Mouse (Mus musculus): Measurements from ENCODE around the gene Ppp1r14c. TPM values are rescaled to one million over a fixed set of nuclear protein-coding genes. Genes with fewer than 3 reads are reported as not detected.
A peak's percentile ranks its signal among the peaks of the same experiment; 100 is the strongest.

The Ppp1r14c gene
- polyA plus RNA-seq (2014; fragmentation: Nextera tagmentation; extraction: Ambion mirVana) = 2.2 and 2.6 TPM in 2 replicates

- peak; percentile 86 for ATAC-seq (replicated peaks; ENCODE audit: low FRiP score, low TSS enrichment, low read depth)
- peak within 1 kb of the TSS; percentile 95 for H3K4me2 ChIP-seq (ENCODE audit: low read length)
- H3K9ac ChIP-seq (ENCODE audit: low read length) = 0 out of 2 replicates have a peak within 1 kb of the TSS, but pooled peaks have one; percentile 3
- no peaks in the 10 kb centered on the region for H3K9me3 ChIP-seq (ENCODE audit: control insufficient read depth, low read length)
- DNase-seq (ENCODE audit: low spot score) = peak; percentile 76
- H3K4me1 ChIP-seq (replicated peaks; ENCODE audit: control insufficient read depth, insufficient read depth, low read length) = no peaks in the 10 kb centered on the region
- H3K36me3 ChIP-seq (ENCODE audit: control insufficient read depth, insufficient read depth, low read length) = no peaks in the 10 kb centered on the region
- peak within 1 kb of the TSS; percentile 60 for H3K4me3 ChIP-seq (ENCODE audit: low read depth, low read length)
- WGBS = under 1% methylated on average over 61 of the region's 74 CpGs
- H3K27me3 ChIP-seq (replicated peaks; ENCODE audit: control insufficient read depth, insufficient read depth, low read length) = peaks cover 32% of the 10 kb centered on the region
- no peak within 1 kb of the TSS for H3K27ac ChIP-seq (ENCODE audit: low read depth)
These were observed at the start of gene Ppp1r14c for GRCm38 (mm10) chr10:3366036-3366869. TSS of gene Ppp1r14c (plus strand) at chr10:3366057.

- Histone ChIP-seq H3K27ac (ENCODE audit: low read depth) (no peak overlapping the region), H3K4me1 (replicated peaks; ENCODE audit: control insufficient read depth, insufficient read depth, low read length) (no peaks in the 10 kb centered on the region), H3K9ac (ENCODE audit: low read length) (no peak overlapping the region), H3K4me3 (ENCODE audit: low read depth, low read length) (no peak overlapping the region), H3K27me3 (replicated peaks; ENCODE audit: control insufficient read depth, insufficient read depth, low read length) (no peaks in the 10 kb centered on the region), H3K9me3 (ENCODE audit: control insufficient read depth, low read length) (no peaks in the 10 kb centered on the region), H3K36me3 (ENCODE audit: control insufficient read depth, insufficient read depth, low read length) (no peaks in the 10 kb centered on the region), H3K4me2 (ENCODE audit: low read length) (no peak overlapping the region)
- DNase-seq (ENCODE audit: low spot score) (no peak), ATAC-seq (replicated peaks; ENCODE audit: low FRiP score, low TSS enrichment, low read depth) (no peak)
- WGBS = 83% methylated on average over 2 of the region's 2 CpGs
These were observed 44.5 kb upstream of the Ppp1r14c start for GRCm38 (mm10) chr10:3321406-3321805.

- Histone ChIP-seq H3K36me3 (ENCODE audit: control insufficient read depth, insufficient read depth, low read length) (no peaks in the 10 kb centered on the region), H3K4me3 (ENCODE audit: low read depth, low read length) (no peak overlapping the region), H3K4me2 (ENCODE audit: low read length) (no peak overlapping the region), H3K27me3 (replicated peaks; ENCODE audit: control insufficient read depth, insufficient read depth, low read length) (no peaks in the 10 kb centered on the region), H3K4me1 (replicated peaks; ENCODE audit: control insufficient read depth, insufficient read depth, low read length) (no peaks in the 10 kb centered on the region), H3K27ac (ENCODE audit: low read depth) (no peak overlapping the region), H3K9me3 (ENCODE audit: control insufficient read depth, low read length) (no peaks in the 10 kb centered on the region), H3K9ac (ENCODE audit: low read length) (no peak overlapping the region)
- 92% methylated on average over 1 of the region's 1 CpGs for WGBS
- ATAC-seq (replicated peaks; ENCODE audit: low FRiP score, low TSS enrichment, low read depth) (no peak), DNase-seq (ENCODE audit: low spot score) (no peak)
These were observed 40.4 kb upstream of the Ppp1r14c start for GRCm38 (mm10) chr10:3325447-3325846.

- H3K4me2 ChIP-seq (ENCODE audit: low read length) = no peak overlapping the region
- 28% methylated on average over 3 of the region's 3 CpGs for WGBS
- no peak overlapping the region for H3K4me3 ChIP-seq (ENCODE audit: low read depth, low read length)
- H3K27me3 ChIP-seq (replicated peaks; ENCODE audit: control insufficient read depth, insufficient read depth, low read length) = 0 out of 2 replicates have a peak, but pooled peaks cover 2% of the 10 kb centered on the region
- no peaks in the 10 kb centered on the region for H3K4me1 ChIP-seq (replicated peaks; ENCODE audit: control insufficient read depth, insufficient read depth, low read length)
- no peaks in the 10 kb centered on the region for H3K9me3 ChIP-seq (ENCODE audit: control insufficient read depth, low read length)
- ATAC-seq (replicated peaks; ENCODE audit: low FRiP score, low TSS enrichment, low read depth) (no peak), DNase-seq (ENCODE audit: low spot score) (peak; percentile 92)
- no peak overlapping the region for H3K27ac ChIP-seq (ENCODE audit: low read depth)
- H3K9ac ChIP-seq (ENCODE audit: low read length) = no peak overlapping the region
- H3K36me3 ChIP-seq (ENCODE audit: control insufficient read depth, insufficient read depth, low read length) = no peaks in the 10 kb centered on the region
These were observed 33.0 kb upstream of the Ppp1r14c start for GRCm38 (mm10) chr10:3332880-3333279.

GRCm38 (mm10) chr10:3334570-3334969 lies 31.3 kb upstream of the Ppp1r14c start:
- Histone ChIP-seq H3K9ac (ENCODE audit: low read length) (no peak overlapping the region), H3K4me1 (replicated peaks; ENCODE audit: control insufficient read depth, insufficient read depth, low read length) (no peaks in the 10 kb centered on the region), H3K4me2 (ENCODE audit: low read length) (no peak overlapping the region), H3K36me3 (ENCODE audit: control insufficient read depth, insufficient read depth, low read length) (no peaks in the 10 kb centered on the region), H3K27ac (ENCODE audit: low read depth) (no peak overlapping the region), H3K4me3 (ENCODE audit: low read depth, low read length) (no peak overlapping the region), H3K27me3 (replicated peaks; ENCODE audit: control insufficient read depth, insufficient read depth, low read length) (0 out of 2 replicates have a peak, but pooled peaks cover 2% of the 10 kb centered on the region), H3K9me3 (ENCODE audit: control insufficient read depth, low read length) (no peaks in the 10 kb centered on the region)
- DNase-seq (ENCODE audit: low spot score) (no peak), ATAC-seq (replicated peaks; ENCODE audit: low FRiP score, low TSS enrichment, low read depth) (no peak)

GRCm38 (mm10) chr10:3336729-3337329 lies 29.0 kb upstream of the Ppp1r14c start:
- no peak overlapping the region for H3K4me3 ChIP-seq (ENCODE audit: low read depth, low read length)
- no peak overlapping the region for H3K27ac ChIP-seq (ENCODE audit: low read depth)
- H3K9me3 ChIP-seq (ENCODE audit: control insufficient read depth, low read length) = no peaks in the 10 kb centered on the region
- H3K4me2 ChIP-seq (ENCODE audit: low read length) = no peak overlapping the region
- WGBS = 67% methylated on average over 7 of the region's 7 CpGs
- no peaks in the 10 kb centered on the region for H3K4me1 ChIP-seq (replicated peaks; ENCODE audit: control insufficient read depth, insufficient read depth, low read length)
- H3K9ac ChIP-seq (ENCODE audit: low read length) = no peak overlapping the region
- ATAC-seq (replicated peaks; ENCODE audit: low FRiP score, low TSS enrichment, low read depth) (no peak), DNase-seq (ENCODE audit: low spot score) (no peak)
- no peaks in the 10 kb centered on the region for H3K27me3 ChIP-seq (replicated peaks; ENCODE audit: control insufficient read depth, insufficient read depth, low read length)
- H3K36me3 ChIP-seq (ENCODE audit: control insufficient read depth, insufficient read depth, low read length) = no peaks in the 10 kb centered on the region

- H3K27me3 ChIP-seq (replicated peaks; ENCODE audit: control insufficient read depth, insufficient read depth, low read length) = no peaks in the 10 kb centered on the region
- DNase-seq (ENCODE audit: low spot score) (no peak), ATAC-seq (replicated peaks; ENCODE audit: low FRiP score, low TSS enrichment, low read depth) (no peak)
- WGBS = 42% methylated on average over 2 of the region's 2 CpGs
- no peaks in the 10 kb centered on the region for H3K4me1 ChIP-seq (replicated peaks; ENCODE audit: control insufficient read depth, insufficient read depth, low read length)
- no peak overlapping the region for H3K4me2 ChIP-seq (ENCODE audit: low read length)
- H3K36me3 ChIP-seq (ENCODE audit: control insufficient read depth, insufficient read depth, low read length) = no peaks in the 10 kb centered on the region
- H3K27ac ChIP-seq (ENCODE audit: low read depth) = no peak overlapping the region
- H3K9ac ChIP-seq (ENCODE audit: low read length) = no peak overlapping the region
- no peak overlapping the region for H3K4me3 ChIP-seq (ENCODE audit: low read depth, low read length)
- H3K9me3 ChIP-seq (ENCODE audit: control insufficient read depth, low read length) = no peaks in the 10 kb centered on the region
These were observed 28.4 kb upstream of the Ppp1r14c start for GRCm38 (mm10) chr10:3337330-3337901.

GRCm38 (mm10) chr10:3345706-3346105 lies 20.2 kb upstream of the Ppp1r14c start:
- no peak for ATAC-seq (replicated peaks; ENCODE audit: low FRiP score, low TSS enrichment, low read depth)

More at GRCm38 (mm10) chr10:3345706-3346105, 20.2 kb upstream of the Ppp1r14c start:
- no peak for DNase-seq (ENCODE audit: low spot score)
- no peaks in the 10 kb centered on the region for H3K36me3 ChIP-seq (ENCODE audit: control insufficient read depth, insufficient read depth, low read length)
- no peak overlapping the region for H3K4me2 ChIP-seq (ENCODE audit: low read length)
- no peak overlapping the region for H3K9ac ChIP-seq (ENCODE audit: low read length)
- no peaks in the 10 kb centered on the region for H3K27me3 ChIP-seq (replicated peaks; ENCODE audit: control insufficient read depth, insufficient read depth, low read length)
- H3K4me3 ChIP-seq (ENCODE audit: low read depth, low read length) = no peak overlapping the region
- 45% methylated on average over 5 of the region's 5 CpGs for WGBS
- no peaks in the 10 kb centered on the region for H3K4me1 ChIP-seq (replicated peaks; ENCODE audit: control insufficient read depth, insufficient read depth, low read length)
- no peaks in the 10 kb centered on the region for H3K9me3 ChIP-seq (ENCODE audit: control insufficient read depth, low read length)
- H3K27ac ChIP-seq (ENCODE audit: low read depth) = no peak overlapping the region

Data from intestine, embryonic 14.5 days (tissue).